Mouse (Mus musculus): Measurements from ENCODE around the gene Cd300lg. TPM values are rescaled to one million over a fixed set of nuclear protein-coding genes. Genes with fewer than 3 reads are reported as not detected.

Gene Cd300lg
- polyA plus RNA-seq, 1 experiment from 2014 or later, result 2.0 TPM

DNA sequence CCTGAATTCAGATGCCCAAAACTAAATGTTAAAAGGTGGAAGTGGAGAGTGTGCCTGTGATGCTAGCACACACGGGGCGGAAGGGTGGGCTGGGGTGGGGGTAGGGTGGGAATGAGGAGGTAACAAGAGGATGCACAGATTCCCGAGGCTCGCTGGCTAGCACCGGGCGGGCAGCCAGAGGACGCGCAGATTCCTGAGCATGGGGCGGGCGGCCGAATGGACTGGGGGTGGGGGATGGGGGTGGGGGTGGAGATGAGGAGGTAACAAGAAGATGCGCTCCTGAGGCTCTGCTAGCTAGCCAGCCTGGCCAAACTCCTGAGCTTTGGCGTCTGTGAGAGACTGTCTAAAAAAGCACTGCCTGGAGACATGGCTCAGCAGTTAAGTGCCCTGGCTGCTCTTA is 29.1 kb downstream of the Cd300lg start:
- H3K4me2 ChIP-seq (ENCODE audit: low read depth, low read length), result peak overlapping the region; percentile 38
- H3K4me3 ChIP-seq (ENCODE audit: low read length), result no peak overlapping the region
- H3K27ac ChIP-seq (ENCODE audit: low read length), result no peak overlapping the region
- H3K4me1 ChIP-seq (ENCODE audit: control insufficient read depth, insufficient read depth, low read length), result 0 out of 2 replicates have a peak, but pooled peaks cover 7% of the 10 kb centered on the region
- ATAC-seq, result no peak
- H3K36me3 ChIP-seq (ENCODE audit: control insufficient read depth, insufficient read depth, low read length), result no peaks in the 10 kb centered on the region
- no peak overlapping the region for H3K9ac ChIP-seq (ENCODE audit: low read depth, low read length)
- 0 out of 2 replicates have a peak, but pooled peaks cover 3% of the 10 kb centered on the region for H3K27me3 ChIP-seq (replicated peaks; ENCODE audit: control insufficient read depth, insufficient read depth, low read length)
- H3K9me3 ChIP-seq (ENCODE audit: control insufficient read depth, low read length), result no peaks in the 10 kb centered on the region
- WGBS, result 22% methylated on average over 13 of the region's 13 CpGs

- 0 out of 2 replicates have a peak, but pooled peaks cover 7% of the 10 kb centered on the region for H3K4me1 ChIP-seq (ENCODE audit: control insufficient read depth, insufficient read depth, low read length)
- H3K27me3 ChIP-seq (replicated peaks; ENCODE audit: control insufficient read depth, insufficient read depth, low read length), result 0 out of 2 replicates have a peak, but pooled peaks cover 3% of the 10 kb centered on the region
- H3K9ac ChIP-seq (ENCODE audit: low read depth, low read length), result no peak overlapping the region
- no peak overlapping the region for H3K4me2 ChIP-seq (ENCODE audit: low read depth, low read length)
- WGBS, result 74% methylated on average over 5 of the region's 5 CpGs
- no peaks in the 10 kb centered on the region for H3K9me3 ChIP-seq (ENCODE audit: control insufficient read depth, low read length)
- H3K27ac ChIP-seq (ENCODE audit: low read length), result no peak overlapping the region
- H3K36me3 ChIP-seq (ENCODE audit: control insufficient read depth, insufficient read depth, low read length), result no peaks in the 10 kb centered on the region
- H3K4me3 ChIP-seq (ENCODE audit: low read length), result no peak overlapping the region
- no peak for ATAC-seq
Measured at GRCm38 (mm10) chr11:102072729-102073128, 31.4 kb downstream of the Cd300lg start.

GRCm38 (mm10) chr11:102073722-102074121 is 32.4 kb downstream of the Cd300lg start:
- Histone ChIP-seq H3K4me3 (ENCODE audit: low read length) (no peak overlapping the region), H3K4me1 (ENCODE audit: control insufficient read depth, insufficient read depth, low read length) (0 out of 2 replicates have a peak, but pooled peaks cover 7% of the 10 kb centered on the region), H3K36me3 (ENCODE audit: control insufficient read depth, insufficient read depth, low read length) (no peaks in the 10 kb centered on the region), H3K9me3 (ENCODE audit: control insufficient read depth, low read length) (no peaks in the 10 kb centered on the region), H3K27ac (ENCODE audit: low read length) (no peak overlapping the region), H3K4me2 (ENCODE audit: low read depth, low read length) (no peak overlapping the region), H3K9ac (ENCODE audit: low read depth, low read length) (no peak overlapping the region), H3K27me3 (replicated peaks; ENCODE audit: control insufficient read depth, insufficient read depth, low read length) (0 out of 2 replicates have a peak, but pooled peaks cover 3% of the 10 kb centered on the region)
- WGBS, result 85% methylated on average over 14 of the region's 14 CpGs
- ATAC-seq, result no peak

GRCm38 (mm10) chr11:102082322-102082721 is 41.0 kb downstream of the Cd300lg start:
- H3K9me3 ChIP-seq (ENCODE audit: control insufficient read depth, low read length), result no peaks in the 10 kb centered on the region
- no peaks in the 10 kb centered on the region for H3K36me3 ChIP-seq (ENCODE audit: control insufficient read depth, insufficient read depth, low read length)
- peak overlapping the region; percentile 51 for H3K4me3 ChIP-seq (ENCODE audit: low read length)
- ATAC-seq, result peak; percentile 88
- WGBS, result under 1% methylated on average over 18 of the region's 18 CpGs
- H3K4me2 ChIP-seq (ENCODE audit: low read depth, low read length), result peak overlapping the region; percentile 93
- no peak overlapping the region for H3K27ac ChIP-seq (ENCODE audit: low read length)
- peak overlapping the region; percentile 69 for H3K9ac ChIP-seq (ENCODE audit: low read depth, low read length)
- peaks cover 13% of the 10 kb centered on the region for H3K4me1 ChIP-seq (ENCODE audit: control insufficient read depth, insufficient read depth, low read length)
- H3K27me3 ChIP-seq (replicated peaks; ENCODE audit: control insufficient read depth, insufficient read depth, low read length), result no peaks in the 10 kb centered on the region

DNA sequence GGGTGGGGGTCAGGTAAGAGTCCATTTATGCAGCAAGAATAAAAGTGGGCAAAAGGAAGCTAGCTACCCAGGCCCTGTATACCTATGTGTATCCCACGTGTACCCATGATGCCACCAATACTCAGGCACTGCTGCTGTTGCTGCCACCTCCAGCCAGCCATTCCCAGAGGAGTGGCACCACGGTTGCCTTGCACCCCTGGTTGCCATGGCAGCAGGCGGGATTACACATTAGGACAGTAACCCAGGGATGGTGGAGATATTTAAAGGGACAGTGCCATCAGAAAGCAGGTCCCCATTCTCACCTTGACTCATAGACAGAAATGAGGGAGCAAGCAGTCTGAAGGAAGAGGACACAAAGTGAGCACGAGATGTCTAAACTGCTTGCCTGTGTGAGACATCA is 41.9 kb downstream of the Cd300lg start:
- H3K27ac ChIP-seq (ENCODE audit: low read length), result no peak overlapping the region
- H3K27me3 ChIP-seq (replicated peaks; ENCODE audit: control insufficient read depth, insufficient read depth, low read length), result no peaks in the 10 kb centered on the region
- H3K36me3 ChIP-seq (ENCODE audit: control insufficient read depth, insufficient read depth, low read length), result no peaks in the 10 kb centered on the region
- no peak overlapping the region for H3K9ac ChIP-seq (ENCODE audit: low read depth, low read length)
- WGBS, result 50% methylated on average over 4 of the region's 4 CpGs
- peaks cover 13% of the 10 kb centered on the region for H3K4me1 ChIP-seq (ENCODE audit: control insufficient read depth, insufficient read depth, low read length)
- H3K4me2 ChIP-seq (ENCODE audit: low read depth, low read length), result no peak overlapping the region
- no peak for ATAC-seq
- no peaks in the 10 kb centered on the region for H3K9me3 ChIP-seq (ENCODE audit: control insufficient read depth, low read length)
- no peak overlapping the region for H3K4me3 ChIP-seq (ENCODE audit: low read length)

GRCm38 (mm10) chr11:102084159-102084558 is 42.9 kb downstream of the Cd300lg start:
- Histone ChIP-seq H3K9ac (ENCODE audit: low read depth, low read length) (no peak overlapping the region), H3K36me3 (ENCODE audit: control insufficient read depth, insufficient read depth, low read length) (no peaks in the 10 kb centered on the region), H3K27ac (ENCODE audit: low read length) (no peak overlapping the region), H3K4me3 (ENCODE audit: low read length) (no peak overlapping the region), H3K4me1 (ENCODE audit: control insufficient read depth, insufficient read depth, low read length) (peaks cover 14% of the 10 kb centered on the region), H3K4me2 (ENCODE audit: low read depth, low read length) (no peak overlapping the region), H3K27me3 (replicated peaks; ENCODE audit: control insufficient read depth, insufficient read depth, low read length) (no peaks in the 10 kb centered on the region), H3K9me3 (ENCODE audit: control insufficient read depth, low read length) (no peaks in the 10 kb centered on the region)
- ATAC-seq, result no peak
- 63% methylated on average over 7 of the region's 7 CpGs for WGBS

DNA sequence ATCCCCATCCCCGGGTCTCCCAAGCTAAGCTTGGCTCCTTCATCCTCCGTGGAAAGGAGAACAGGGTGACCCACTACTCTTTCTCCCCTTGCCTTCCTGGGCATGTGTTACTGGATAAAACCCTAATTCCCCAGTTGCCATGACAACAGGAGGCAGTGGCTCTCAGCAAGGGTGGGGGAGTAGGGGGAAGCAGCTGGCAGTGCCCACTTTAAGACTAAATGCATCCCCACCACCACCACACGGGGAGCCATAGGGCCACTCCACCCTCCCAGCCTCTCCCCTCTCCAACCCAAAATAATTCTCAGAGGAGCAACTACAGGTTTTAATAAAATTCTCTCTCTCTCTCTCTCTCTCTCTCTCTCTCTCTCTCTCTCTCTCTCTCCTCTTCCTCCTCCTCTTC is 45.0 kb downstream of the Cd300lg start:
- ATAC-seq, result no peak
- Histone ChIP-seq H3K27me3 (replicated peaks; ENCODE audit: control insufficient read depth, insufficient read depth, low read length) (no peaks in the 10 kb centered on the region), H3K9me3 (ENCODE audit: control insufficient read depth, low read length) (no peaks in the 10 kb centered on the region), H3K27ac (ENCODE audit: low read length) (no peak overlapping the region), H3K36me3 (ENCODE audit: control insufficient read depth, insufficient read depth, low read length) (no peaks in the 10 kb centered on the region), H3K4me3 (ENCODE audit: low read length) (no peak overlapping the region), H3K4me2 (ENCODE audit: low read depth, low read length) (no peak overlapping the region; the same call in 1 of the 2 replicates), H3K4me1 (ENCODE audit: control insufficient read depth, insufficient read depth, low read length) (peaks cover 16% of the 10 kb centered on the region), H3K9ac (ENCODE audit: low read depth, low read length) (0 out of 2 replicates have a peak overlapping the region, but pooled peaks have one; percentile 4)
- WGBS, result 25% methylated on average over 3 of the region's 3 CpGs

- peak overlapping the region; percentile 66 for H3K4me3 ChIP-seq (ENCODE audit: low read length)
- peak; percentile 59 for ATAC-seq
- peak overlapping the region; percentile 63 for H3K27ac ChIP-seq (ENCODE audit: low read length)
- peaks cover 12% of the 10 kb centered on the region; the same call in 1 of the 2 replicates for H3K4me1 ChIP-seq (ENCODE audit: control insufficient read depth, insufficient read depth, low read length)
- H3K36me3 ChIP-seq (ENCODE audit: control insufficient read depth, insufficient read depth, low read length), result no peaks in the 10 kb centered on the region
- peak overlapping the region; percentile 69 for H3K9ac ChIP-seq (ENCODE audit: low read depth, low read length)
- no peaks in the 10 kb centered on the region for H3K27me3 ChIP-seq (replicated peaks; ENCODE audit: control insufficient read depth, insufficient read depth, low read length)
- peak overlapping the region; percentile 94 for H3K4me2 ChIP-seq (ENCODE audit: low read depth, low read length)
- no peaks in the 10 kb centered on the region for H3K9me3 ChIP-seq (ENCODE audit: control insufficient read depth, low read length)
- WGBS, result under 1% methylated on average over 39 of the region's 39 CpGs
Measured at GRCm38 (mm10) chr11:102087081-102087751, 45.9 kb downstream of the Cd300lg start.

GRCm38 (mm10) chr11:102087931-102088898 is 46.9 kb downstream of the Cd300lg start, which contains the start of gene Mpp2:
Mpp2 (minus strand) TSS chr11:102088515.
- Histone ChIP-seq H3K36me3 (ENCODE audit: control insufficient read depth, insufficient read depth, low read length) (no peaks in the 10 kb centered on the region), H3K27ac (ENCODE audit: low read length) (peak within 1 kb of the TSS; percentile 63), H3K9me3 (ENCODE audit: control insufficient read depth, low read length) (no peaks in the 10 kb centered on the region), H3K4me3 (ENCODE audit: low read length) (peak within 1 kb of the TSS; percentile 66), H3K4me1 (ENCODE audit: control insufficient read depth, insufficient read depth, low read length) (peaks cover 9% of the 10 kb centered on the region; the same call in 1 of the 2 replicates), H3K4me2 (ENCODE audit: low read depth, low read length) (peak within 1 kb of the TSS; percentile 94), H3K9ac (ENCODE audit: low read depth, low read length) (peak within 1 kb of the TSS; percentile 69), H3K27me3 (replicated peaks; ENCODE audit: control insufficient read depth, insufficient read depth, low read length) (no peaks in the 10 kb centered on the region)
- WGBS, result under 1% methylated on average over 43 of the region's 49 CpGs
- ATAC-seq, result peak; percentile 73

Data from intestine, embryonic 16.5 days (tissue).